Mouse (Mus musculus): ENCODE results near the gene Slc16a7. TPM values are rescaled to one million over a fixed set of nuclear protein-coding genes. Genes with fewer than 3 reads are reported as not detected.

Slc16a7 gene
- polyA plus RNA-seq, 1 experiment from 2014 or later: 15.4 TPM

GRCm38 (mm10) chr10:125387782-125388415 is 1.4 kb downstream of the Slc16a7 start:
- peak overlapping the region; percentile 40; the same call in 1 of the 2 replicates for H3K27ac ChIP-seq (replicated peaks)
- peak overlapping the region; percentile 73; the same call in 1 of the 2 replicates for H3K4me3 ChIP-seq (ENCODE audit: low read depth, low read length)
- TF ChIP-seq CTCF (IDR thresholded peaks at IDR 0.05; ENCODE audit: low read depth): no peak
- H3K36me3 ChIP-seq (ENCODE audit: control insufficient read depth, insufficient read depth, low read length): no peaks in the 10 kb centered on the region
- 0 out of 2 replicates have a peak, but pooled peaks cover 2% of the 10 kb centered on the region for H3K4me1 ChIP-seq (replicated peaks; ENCODE audit: control insufficient read depth, insufficient read depth)
- no peak for ATAC-seq (ENCODE audit: low FRiP score, low TSS enrichment)
- 52% methylated on average over 14 of the region's 14 CpGs for WGBS
- no peaks in the 10 kb centered on the region for H3K9me3 ChIP-seq (ENCODE audit: control insufficient read depth, low read length)
- H3K4me2 ChIP-seq (replicated peaks; ENCODE audit: low read depth): peak overlapping the region; percentile 83
- no peak overlapping the region for H3K9ac ChIP-seq (ENCODE audit: low read length)
- no peaks in the 10 kb centered on the region for H3K27me3 ChIP-seq (ENCODE audit: control insufficient read depth, insufficient read depth, low read length)
- no peak for DNase-seq (ENCODE audit: low spot score)

DNA sequence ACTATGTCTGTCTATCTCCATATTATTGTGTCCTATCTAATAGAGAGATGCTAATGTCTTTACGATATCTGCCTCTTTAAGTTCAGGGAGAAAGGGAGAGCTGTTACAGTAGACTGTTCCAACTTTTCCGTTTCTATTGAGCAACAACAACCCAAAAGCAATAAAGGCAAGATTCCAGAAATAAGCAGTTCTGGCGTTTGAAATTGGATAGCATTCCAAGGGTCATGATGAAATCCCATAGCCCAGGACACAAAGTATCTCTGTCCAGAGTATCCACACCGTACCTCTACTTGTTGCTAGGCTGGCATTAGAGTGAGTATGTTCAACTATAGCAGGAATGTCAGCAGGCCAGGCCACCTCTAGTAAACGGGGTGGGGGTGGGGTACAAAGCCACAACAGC is 13.7 kb downstream of the Slc16a7 start:
- H3K4me3 ChIP-seq (ENCODE audit: low read depth, low read length): no peak overlapping the region
- H3K27me3 ChIP-seq (ENCODE audit: control insufficient read depth, insufficient read depth, low read length): no peaks in the 10 kb centered on the region
- DNase-seq (ENCODE audit: low spot score) (no peak), ATAC-seq (ENCODE audit: low FRiP score, low TSS enrichment) (no peak)
- 64% methylated on average over 5 of the region's 5 CpGs for WGBS
- H3K4me2 ChIP-seq (replicated peaks; ENCODE audit: low read depth): no peak overlapping the region
- H3K9ac ChIP-seq (ENCODE audit: low read length): no peak overlapping the region
- no peaks in the 10 kb centered on the region for H3K36me3 ChIP-seq (ENCODE audit: control insufficient read depth, insufficient read depth, low read length)
- no peaks in the 10 kb centered on the region for H3K4me1 ChIP-seq (replicated peaks; ENCODE audit: control insufficient read depth, insufficient read depth)
- H3K9me3 ChIP-seq (ENCODE audit: control insufficient read depth, low read length): no peaks in the 10 kb centered on the region
- no peak overlapping the region for H3K27ac ChIP-seq (replicated peaks)
- TF ChIP-seq CTCF (IDR thresholded peaks at IDR 0.05; ENCODE audit: low read depth) (no peak), EP300 (optimal IDR thresholded peaks at IDR 0.05) (no peak)

DNA sequence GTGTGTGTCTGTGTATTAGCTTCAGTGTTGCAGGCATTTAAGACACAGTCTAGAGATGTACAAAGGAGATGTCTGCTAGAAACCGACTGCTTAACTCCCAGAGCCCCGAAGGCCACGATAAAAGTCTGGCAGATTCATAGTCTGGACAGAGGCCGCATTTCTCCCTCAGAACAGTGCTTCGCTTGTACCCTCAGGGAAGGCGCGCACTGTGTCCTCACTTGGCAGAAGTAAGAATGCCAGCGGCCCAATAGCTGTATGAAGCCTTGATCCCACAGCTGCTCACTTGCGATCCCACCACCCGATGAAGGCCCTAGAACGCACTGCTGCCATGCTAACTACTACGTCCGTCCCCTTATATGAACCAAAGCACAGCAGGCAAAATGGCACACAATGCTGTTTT is 16.6 kb downstream of the Slc16a7 start:
- no peak overlapping the region for H3K27ac ChIP-seq (replicated peaks)
- 93% methylated on average over 13 of the region's 13 CpGs for WGBS
- DNase-seq (ENCODE audit: low spot score) (no peak), ATAC-seq (ENCODE audit: low FRiP score, low TSS enrichment) (no peak)
- no peak overlapping the region for H3K4me3 ChIP-seq (ENCODE audit: low read depth, low read length)
- no peaks in the 10 kb centered on the region for H3K27me3 ChIP-seq (ENCODE audit: control insufficient read depth, insufficient read depth, low read length)
- H3K9ac ChIP-seq (ENCODE audit: low read length): no peak overlapping the region
- H3K36me3 ChIP-seq (ENCODE audit: control insufficient read depth, insufficient read depth, low read length): no peaks in the 10 kb centered on the region
- no peaks in the 10 kb centered on the region for H3K4me1 ChIP-seq (replicated peaks; ENCODE audit: control insufficient read depth, insufficient read depth)
- H3K4me2 ChIP-seq (replicated peaks; ENCODE audit: low read depth): no peak overlapping the region
- H3K9me3 ChIP-seq (ENCODE audit: control insufficient read depth, low read length): no peaks in the 10 kb centered on the region
- no peak for TF ChIP-seq EP300 (optimal IDR thresholded peaks at IDR 0.05)
- TF ChIP-seq CTCF (IDR thresholded peaks at IDR 0.05; ENCODE audit: low read depth): no peak

DNA sequence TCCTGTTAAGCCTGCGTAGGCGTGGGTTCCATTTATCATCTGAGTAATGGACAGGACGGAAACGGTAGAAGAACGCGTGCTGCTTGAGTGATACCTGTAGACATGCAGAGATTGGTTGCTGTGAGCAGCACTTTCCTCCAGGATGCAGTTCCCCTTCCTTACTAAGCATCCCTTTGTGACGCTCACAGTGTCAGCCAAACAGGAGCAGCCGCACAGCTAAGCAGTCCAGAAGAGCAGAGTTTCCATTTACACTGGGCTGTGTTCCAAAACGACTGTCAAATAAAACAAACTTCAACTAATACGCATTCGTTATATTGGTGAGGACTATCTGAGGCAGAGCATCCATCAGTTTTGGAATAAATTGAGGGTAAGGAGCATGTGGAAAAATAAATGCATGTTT is 17.8 kb downstream of the Slc16a7 start:
- DNase-seq (ENCODE audit: low spot score) (no peak), ATAC-seq (ENCODE audit: low FRiP score, low TSS enrichment) (no peak)
- Histone ChIP-seq H3K9ac (ENCODE audit: low read length) (no peak overlapping the region), H3K4me2 (replicated peaks; ENCODE audit: low read depth) (no peak overlapping the region), H3K36me3 (ENCODE audit: control insufficient read depth, insufficient read depth, low read length) (no peaks in the 10 kb centered on the region), H3K27me3 (ENCODE audit: control insufficient read depth, insufficient read depth, low read length) (no peaks in the 10 kb centered on the region), H3K27ac (replicated peaks) (no peak overlapping the region), H3K4me3 (ENCODE audit: low read depth, low read length) (no peak overlapping the region), H3K4me1 (replicated peaks; ENCODE audit: control insufficient read depth, insufficient read depth) (no peaks in the 10 kb centered on the region), H3K9me3 (ENCODE audit: control insufficient read depth, low read length) (no peaks in the 10 kb centered on the region)
- TF ChIP-seq CTCF (IDR thresholded peaks at IDR 0.05; ENCODE audit: low read depth) (no peak), EP300 (optimal IDR thresholded peaks at IDR 0.05) (no peak)
- whole genome bisulfite sequencing: 49% methylated on average over 11 of the region's 11 CpGs

DNA sequence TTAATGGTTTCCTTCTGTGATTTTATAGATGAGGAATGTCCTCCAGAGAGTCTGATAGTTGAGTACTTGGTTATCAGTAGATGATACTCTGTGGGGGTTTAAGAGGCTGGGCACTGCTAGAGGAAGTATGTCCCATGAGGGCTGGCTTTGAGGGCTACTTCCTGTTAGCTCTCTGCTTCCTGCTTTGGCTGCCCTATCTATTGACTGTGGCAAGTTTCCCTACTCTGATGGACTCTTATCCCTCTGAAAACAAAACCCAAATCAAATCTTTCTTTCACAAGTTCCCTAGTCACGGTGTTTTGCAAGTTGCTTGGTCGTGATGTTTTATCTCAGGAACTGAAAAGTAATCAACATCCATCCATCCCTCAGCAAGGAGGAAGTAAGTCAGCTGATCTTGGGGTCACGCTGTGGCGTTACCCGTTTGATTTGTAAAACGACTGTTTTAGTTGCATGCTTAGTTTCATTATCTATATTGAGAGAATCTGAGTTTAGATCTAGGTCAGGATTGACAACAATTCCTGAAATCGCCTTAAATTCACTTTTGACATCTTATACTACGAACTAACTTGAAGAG is 19.1 kb downstream of the Slc16a7 start:
- no peak for TF ChIP-seq CTCF (IDR thresholded peaks at IDR 0.05; ENCODE audit: low read depth)
- TF ChIP-seq EP300 (optimal IDR thresholded peaks at IDR 0.05): no peak
- no peak overlapping the region for H3K4me2 ChIP-seq (replicated peaks; ENCODE audit: low read depth)
- ATAC-seq (ENCODE audit: low FRiP score, low TSS enrichment) (peak; percentile 42; the same call in 1 of the 2 replicates), DNase-seq (ENCODE audit: low spot score) (no peak)
- H3K9ac ChIP-seq (ENCODE audit: low read length): no peak overlapping the region
- WGBS: 69% methylated on average over 8 of the region's 8 CpGs
- no peaks in the 10 kb centered on the region for H3K36me3 ChIP-seq (ENCODE audit: control insufficient read depth, insufficient read depth, low read length)
- no peaks in the 10 kb centered on the region for H3K9me3 ChIP-seq (ENCODE audit: control insufficient read depth, low read length)
- H3K4me1 ChIP-seq (replicated peaks; ENCODE audit: control insufficient read depth, insufficient read depth): no peaks in the 10 kb centered on the region
- H3K4me3 ChIP-seq (ENCODE audit: low read depth, low read length): no peak overlapping the region
- no peak overlapping the region for H3K27ac ChIP-seq (replicated peaks)
- H3K27me3 ChIP-seq (ENCODE audit: control insufficient read depth, insufficient read depth, low read length): no peaks in the 10 kb centered on the region

GRCm38 (mm10) chr10:125358479-125358878 is 30.8 kb downstream of the Slc16a7 start:
- no peaks in the 10 kb centered on the region for H3K9me3 ChIP-seq (ENCODE audit: control insufficient read depth, low read length)
- no peak overlapping the region for H3K27ac ChIP-seq (replicated peaks)
- H3K36me3 ChIP-seq (ENCODE audit: control insufficient read depth, insufficient read depth, low read length): no peaks in the 10 kb centered on the region
- whole genome bisulfite sequencing: 78% methylated on average over 7 of the region's 7 CpGs
- H3K9ac ChIP-seq (ENCODE audit: low read length): no peak overlapping the region
- ATAC-seq (ENCODE audit: low FRiP score, low TSS enrichment) (no peak), DNase-seq (ENCODE audit: low spot score) (no peak)
- H3K4me2 ChIP-seq (replicated peaks; ENCODE audit: low read depth): no peak overlapping the region
- no peaks in the 10 kb centered on the region for H3K27me3 ChIP-seq (ENCODE audit: control insufficient read depth, insufficient read depth, low read length)
- H3K4me3 ChIP-seq (ENCODE audit: low read depth, low read length): no peak overlapping the region
- TF ChIP-seq CTCF (IDR thresholded peaks at IDR 0.05; ENCODE audit: low read depth) (no peak), EP300 (optimal IDR thresholded peaks at IDR 0.05) (no peak)
- H3K4me1 ChIP-seq (replicated peaks; ENCODE audit: control insufficient read depth, insufficient read depth): no peaks in the 10 kb centered on the region
